Comparison of ENCODE assay signal across 8 mouse cellular contexts in genomic region chrX:48462754-48463507, GRCm38 (mm10). TPM values are rescaled to one million over a fixed set of nuclear protein-coding genes. Genes with fewer than 3 reads are reported as not detected.
A peak's percentile ranks its signal among the peaks of the same experiment; 100 is the strongest.
DNase-seq lines count a peak whose midpoint lies in the region; ATAC-seq lines count a peak whose summit lies in the region.

Gene Elf4, minus strand, starts transcription at chrX:48463132.

- peak within 1 kb of the TSS; percentile 29 for H3K4me3 ChIP-seq in hindbrain, embryonic 14.5 days (replicated peaks; ENCODE audit: low read length)

- H3K27ac ChIP-seq in hindbrain, embryonic 14.5 days = no peak within 1 kb of the TSS

- 0 out of 2 replicates have a peak, but pooled peaks cover 4% of the 10 kb centered on the region for H3K4me1 ChIP-seq in hindbrain, embryonic 14.5 days (replicated peaks; ENCODE audit: control insufficient read depth, insufficient read depth, low read length)

- H3K9me3 ChIP-seq in hindbrain, embryonic 14.5 days (ENCODE audit: control insufficient read depth, low read length) = no peaks in the 10 kb centered on the region

- H3K4me2 ChIP-seq in hindbrain, embryonic 14.5 days (replicated peaks) = peak within 1 kb of the TSS; percentile 67

- H3K9ac ChIP-seq in hindbrain, embryonic 14.5 days = peak within 1 kb of the TSS; percentile 45; the same call in 1 of the 2 replicates

- DNase-seq in Muller cell, postnatal 12 days (ENCODE audit: inconsistent ontology term) = peak; percentile 61
- DNase-seq in cerebellum, adult 8-10 months = peak; percentile 20
- peak; percentile 24 to 26 for DNase-seq in frontal cortex, postnatal 25 days (ENCODE audit: low spot score in 2 of 2)
- peak; percentile 73 for DNase-seq in hindbrain, embryonic 14.5 days (ENCODE audit: low spot score)
- DNase-seq in left cerebral cortex, adult 18-20 months (ENCODE audit: low spot score in 2 of 2) = peak; percentile 32 to 35
- DNase-seq in retina, postnatal 7 days (ENCODE audit: low read depth, low spot score) = peak; percentile 49
- peak; percentile 64 for DNase-seq in urinary bladder, postnatal 25 days (ENCODE audit: low spot score)

- H3K27me3 ChIP-seq in hindbrain, embryonic 14.5 days (ENCODE audit: control insufficient read depth, insufficient read depth, low read length) = no peaks in the 10 kb centered on the region

- H3K36me3 ChIP-seq in hindbrain, embryonic 14.5 days (replicated peaks; ENCODE audit: control insufficient read depth, insufficient read depth) = no peaks in the 10 kb centered on the region

- WGBS in hindbrain, embryonic 14.5 days = 22% methylated on average over 37 of the region's 38 CpGs

- ATAC-seq in hindbrain, embryonic 14.5 days (ENCODE audit: low FRiP score) = peak; percentile 74
- ATAC-seq in megakaryocyte, adult 5-6 weeks (ENCODE audit: poor library complexity, severe bottlenecking) = peak; percentile 95

RNA-seq across cellular contexts. Expression of gene Elf4, which starts in this region (rescaled TPM):
- polyA plus RNA-seq in hindbrain, embryonic 14.5 days (2014; fragmentation: Nextera tagmentation; extraction: Ambion mirVana) = 0.83 and 1.2 TPM in 2 replicates
- total RNA-seq in left cerebral cortex, adult 18-20 months (2021) = 1 to 10 TPM; 1.0 to 1.1 TPM
- 122 and 133 TPM in 2 replicates for total RNA-seq in megakaryocyte, adult 5-6 weeks (2015)
- 40.3 and 45.8 TPM in 2 replicates for total RNA-seq in megakaryocyte, adult 5-6 weeks (2017)

Comparison
In these comparisons a context has a peak if more than half of its experiments do, and no peak if none do; other contexts are left out.
1. RNA of gene Elf4 (total RNA-seq): 40.3 to 133 TPM in megakaryocyte, adult 5-6 weeks; 1.0 to 1.1 TPM in left cerebral cortex, adult 18-20 months; every median in the first group is over 10 times any median in the second.
2. DNase-seq: peak in every context shown above with its lines; median percentile 73 in hindbrain, embryonic 14.5 days; 64 in urinary bladder, postnatal 25 days; 61 in Muller cell, postnatal 12 days; 49 in retina, postnatal 7 days; 34 in left cerebral cortex, adult 18-20 months; 25 in frontal cortex, postnatal 25 days; 20 in cerebellum, adult 8-10 months.